Mouse (Mus musculus) kidney, adult 11 months (tissue): ENCODE data around the gene Adap2.
"Not testable (repeated sequence)": the region's sequence is repeated elsewhere in the genome, so short reads cannot be mapped to it uniquely, and the experiment has no call there.

Experiments
- DNase-seq: peaks from one replicate; pipeline ENCODE4 v3.0.0; 2022

The Adap2 gene

DNA sequence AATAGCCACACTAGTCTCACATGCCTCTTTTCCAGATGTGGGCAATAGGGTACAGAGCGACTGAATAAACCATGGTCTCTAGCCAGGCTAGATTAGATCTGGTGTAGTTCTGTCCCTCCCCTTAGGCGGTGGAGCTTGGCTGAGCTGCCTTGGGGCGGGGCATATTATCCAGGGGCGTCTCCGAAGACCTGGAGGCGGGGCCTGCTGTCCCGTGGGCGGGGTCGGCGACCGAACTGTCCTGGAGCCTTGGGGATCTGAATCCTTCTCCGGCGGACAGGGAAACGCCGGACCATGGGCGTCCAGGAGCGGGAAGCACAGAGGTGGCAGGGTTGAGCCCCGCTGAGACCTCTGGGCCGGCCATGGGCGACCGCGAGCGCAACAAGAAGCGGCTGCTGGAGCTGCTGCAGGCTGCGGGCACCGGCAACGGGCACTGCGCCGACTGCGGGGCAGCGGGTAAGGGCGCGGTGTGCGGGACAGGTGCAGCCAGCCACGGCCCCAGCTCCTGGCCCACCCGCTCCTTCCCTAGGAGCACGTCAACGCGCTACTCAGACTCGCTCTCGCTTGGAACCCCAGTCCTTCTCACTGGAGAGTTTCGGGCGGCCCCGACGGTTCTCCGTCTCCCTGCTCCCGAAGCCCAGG lies at the start of gene Adap2:
TSS of gene Adap2 (plus strand) at position 249 of the 639 bp plus-strand sequence.
- DNase-seq = peak; percentile 94

DNA sequence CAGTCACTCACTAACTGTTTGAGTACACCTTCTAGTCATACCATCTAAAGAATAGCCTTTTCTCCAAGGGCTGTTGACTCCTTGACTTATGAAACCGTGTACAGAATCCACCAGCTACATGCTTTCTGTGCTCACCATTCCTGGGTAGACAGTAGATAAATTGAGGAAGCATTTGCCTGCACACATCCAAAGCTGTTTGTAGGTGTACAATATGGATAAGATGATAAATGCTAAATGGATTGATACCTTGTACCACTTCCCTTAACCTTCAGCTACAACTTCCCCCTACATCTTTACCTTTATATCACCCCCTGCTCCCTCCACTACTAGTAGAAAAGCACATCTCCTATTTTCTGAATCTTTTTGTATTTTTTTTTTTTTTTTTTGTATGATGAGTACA lies 49.5 kb upstream of the Adap2 start:
- DNase-seq = no peak

DNA sequence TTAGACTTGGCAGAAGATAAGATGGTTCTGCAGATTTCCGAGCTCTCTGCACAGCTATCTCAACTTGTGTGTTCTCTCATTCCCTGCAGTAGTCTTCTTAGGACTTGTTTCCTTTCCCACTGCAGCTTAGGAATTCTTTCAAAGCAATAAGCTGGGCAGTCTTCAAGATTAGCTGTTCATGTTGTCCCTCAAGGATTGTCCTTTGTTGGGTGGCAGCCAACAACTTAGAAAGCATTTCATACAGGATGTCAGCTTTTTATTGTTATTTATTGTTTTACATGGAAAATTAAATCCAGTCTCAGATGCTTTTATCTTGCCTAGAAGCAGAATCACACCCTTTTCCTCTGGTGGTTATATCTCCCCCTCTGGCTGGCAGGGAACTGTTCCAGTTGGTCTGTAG lies 37.5 kb upstream of the Adap2 start:
- DNase-seq = no peak

DNA sequence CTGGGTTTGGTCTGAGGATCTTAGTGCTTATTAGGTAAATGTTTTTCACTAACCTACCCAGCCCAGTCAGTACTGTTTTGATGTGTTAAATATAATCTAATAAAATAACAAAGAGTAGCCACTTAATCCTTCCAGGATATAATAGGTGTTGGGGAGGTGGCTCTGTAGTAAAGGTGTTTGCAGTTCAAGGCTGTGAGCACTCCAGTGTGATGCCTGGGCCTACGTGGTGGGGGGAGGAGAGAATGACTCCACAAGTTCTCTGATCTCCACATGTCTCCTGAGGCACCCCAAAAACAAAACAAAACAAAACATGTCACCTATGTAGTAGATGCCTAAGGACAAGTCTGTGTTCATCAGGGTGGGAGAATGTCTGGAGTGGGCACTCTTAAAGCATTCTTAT lies 21.9 kb upstream of the Adap2 start:
- no peak for DNase-seq

DNA sequence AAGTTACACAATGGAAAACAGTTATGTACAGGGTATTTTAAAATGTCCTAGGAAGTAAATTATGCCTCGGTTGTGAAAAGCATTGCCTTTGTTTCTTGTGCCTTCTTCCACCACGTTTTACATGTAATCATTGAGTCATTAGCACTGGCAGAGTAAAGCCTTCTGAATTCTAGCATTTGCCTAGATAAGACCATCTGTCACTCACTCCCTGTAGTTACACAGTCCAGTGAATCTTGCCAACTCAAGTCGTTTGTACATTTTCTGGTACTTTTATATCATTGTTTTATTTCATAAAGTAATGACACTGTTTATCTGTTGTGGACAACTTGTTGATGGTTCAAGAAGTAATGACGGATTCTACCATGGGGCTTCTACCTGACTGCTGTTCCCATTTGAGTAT lies 19.2 kb upstream of the Adap2 start:
- DNase-seq = no peak

DNA sequence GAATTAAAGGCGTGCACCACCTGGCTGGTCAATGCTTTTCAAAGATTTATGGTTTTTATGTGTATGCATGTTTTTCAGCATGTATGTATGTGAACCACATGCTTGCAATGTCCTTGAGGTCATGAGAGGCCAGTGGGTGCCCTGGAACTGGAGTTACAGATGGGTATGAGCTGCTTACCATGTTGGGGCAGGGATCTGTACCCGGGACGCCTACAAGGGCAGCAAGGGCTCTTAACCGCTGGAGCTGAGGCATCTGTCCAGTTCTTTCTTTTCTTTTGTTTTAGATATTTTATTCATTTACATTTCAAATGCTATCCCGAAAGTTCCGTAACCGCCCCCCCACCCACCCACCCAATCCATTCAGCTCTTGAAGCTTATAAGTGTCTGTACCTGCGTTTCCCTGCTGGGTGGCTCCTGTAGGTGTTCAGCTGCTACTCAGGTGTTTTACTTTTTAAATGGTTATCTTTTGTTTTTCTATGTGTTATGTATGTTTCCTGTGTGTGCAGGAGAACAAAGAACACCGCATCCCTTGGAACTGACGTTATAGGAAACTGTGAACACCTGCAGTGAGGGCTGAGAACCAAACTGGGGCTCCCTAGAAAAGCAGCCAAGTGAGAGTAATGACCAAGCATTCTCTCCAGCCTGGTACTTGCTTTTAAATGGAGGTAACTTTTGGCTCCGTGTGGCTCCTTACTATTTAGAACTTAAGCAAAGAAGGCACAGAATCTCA lies 17.8 kb upstream of the Adap2 start:
- no peak for DNase-seq

DNA sequence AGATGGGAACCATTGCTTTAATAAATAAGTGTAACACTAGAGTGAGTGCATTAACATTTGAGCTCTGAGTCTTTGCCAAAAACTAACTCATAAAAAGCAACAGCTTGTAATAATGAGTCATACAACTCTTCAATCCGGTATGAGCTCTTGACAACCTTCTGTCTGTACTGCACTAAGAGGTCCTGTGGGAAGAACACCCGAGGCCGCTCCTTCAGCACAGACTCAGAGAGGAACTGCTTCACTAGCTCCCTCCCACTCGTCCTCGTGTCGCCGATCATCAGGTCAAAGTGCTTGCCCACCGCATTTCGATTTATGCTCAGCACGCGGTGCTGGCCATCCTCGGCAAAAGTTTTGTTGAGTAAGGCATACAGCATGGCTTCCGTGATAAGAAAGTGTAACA lies 17.1 kb upstream of the Adap2 start:
- DNase-seq = no peak

DNA sequence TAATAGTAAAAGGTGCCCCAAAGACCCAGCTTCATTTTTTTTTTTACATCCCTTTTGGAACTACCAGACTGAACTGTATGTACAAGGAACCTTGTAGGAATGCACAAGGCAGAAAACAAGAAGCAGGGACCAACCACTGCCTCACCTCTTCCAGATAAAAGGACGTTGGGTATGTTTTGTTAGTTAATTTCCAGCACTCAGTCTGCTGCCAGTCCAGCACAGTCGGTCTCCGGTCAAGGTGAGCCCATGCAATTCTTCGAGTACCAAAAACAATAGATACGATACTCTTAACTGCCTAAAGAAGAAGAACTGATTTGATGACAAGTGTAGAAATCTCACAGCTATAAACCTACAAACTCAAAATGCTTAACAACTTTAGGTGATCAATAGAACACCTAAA lies 16.1 kb upstream of the Adap2 start:
- DNase-seq = no peak

DNA sequence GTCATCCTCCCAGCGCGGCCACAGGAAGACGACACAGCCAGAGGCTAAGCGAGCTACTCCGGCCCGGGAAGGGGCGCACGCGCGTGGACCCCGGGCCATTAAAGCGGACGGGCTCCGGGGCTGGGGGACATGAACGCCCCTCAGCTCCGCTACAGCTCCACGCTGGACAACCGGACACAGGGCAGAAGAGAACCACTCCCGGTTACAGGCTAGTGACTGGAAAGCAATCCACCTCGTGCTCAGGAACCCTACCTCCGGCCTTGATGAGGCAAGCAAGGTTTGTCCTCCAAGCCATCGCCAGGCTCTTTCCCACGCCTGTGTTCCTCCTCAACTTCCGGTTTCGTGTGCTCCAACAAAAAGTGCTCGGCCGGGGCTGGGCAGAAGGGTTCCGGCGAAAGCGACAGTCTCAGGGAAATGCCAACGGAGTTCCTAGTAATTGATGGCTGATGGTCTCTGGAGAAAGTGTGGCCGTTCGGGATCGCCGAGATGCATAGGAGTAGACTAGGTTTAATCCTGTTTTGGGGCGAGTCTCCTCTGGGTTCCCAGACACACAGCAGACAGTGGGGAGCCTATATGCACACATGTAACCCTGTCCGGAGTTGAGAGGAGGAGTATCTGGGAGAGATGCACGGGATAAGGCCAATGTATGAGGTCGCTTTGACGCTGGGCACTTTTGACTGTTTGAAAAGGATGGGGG lies 11.9 kb upstream of the Adap2 start, which contains the start of gene Tefm:
TSS of gene Tefm (minus strand) at position 351 of the 697 bp plus-strand sequence.
- peak; percentile 75 for DNase-seq

DNA sequence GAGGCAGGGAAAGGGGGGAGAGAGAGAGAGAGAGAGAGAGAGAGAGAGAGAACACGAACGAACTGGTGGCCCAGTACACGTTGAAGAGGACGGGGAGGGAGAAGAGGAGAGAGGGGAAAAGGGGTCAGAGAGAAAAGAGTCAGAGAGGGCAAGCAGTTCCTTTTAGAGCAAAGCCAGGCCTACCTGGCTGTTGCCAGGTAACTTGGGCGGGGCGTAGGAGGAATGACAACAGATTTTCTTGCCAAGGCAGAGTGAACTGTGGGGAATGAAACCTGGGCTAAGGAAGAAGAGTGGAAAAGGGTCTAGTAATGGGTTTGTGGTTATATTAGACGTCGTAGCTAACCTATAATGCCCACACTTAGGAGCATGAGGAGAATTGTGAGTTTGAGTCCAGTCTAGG lies 11.0 kb upstream of the Adap2 start:
- no peak for DNase-seq

DNA sequence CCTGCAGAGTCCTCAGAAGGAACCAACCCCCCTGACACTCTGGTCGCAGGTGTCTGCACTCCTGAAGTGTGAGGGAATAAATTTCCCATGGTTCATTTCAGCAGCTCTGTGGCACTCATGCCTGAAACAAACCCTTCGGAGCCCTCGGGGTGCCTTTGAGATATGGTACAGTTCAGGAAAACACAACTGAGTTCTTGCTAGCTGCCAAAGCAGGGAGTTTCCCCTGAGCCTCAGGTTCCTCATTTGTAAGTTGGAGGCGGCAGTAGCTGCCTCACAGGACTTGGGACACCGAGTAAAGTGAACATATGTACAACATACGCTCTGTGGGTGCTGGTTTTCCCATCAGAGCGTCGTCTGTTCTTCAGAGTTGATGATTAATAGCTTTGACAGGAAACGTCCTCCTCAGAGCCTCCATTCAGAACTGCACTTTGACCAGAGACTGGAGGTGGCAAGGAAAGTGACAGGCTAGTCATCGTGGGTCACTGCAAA lies 8.1 kb upstream of the Adap2 start:
- peak; percentile 53 for DNase-seq

DNA sequence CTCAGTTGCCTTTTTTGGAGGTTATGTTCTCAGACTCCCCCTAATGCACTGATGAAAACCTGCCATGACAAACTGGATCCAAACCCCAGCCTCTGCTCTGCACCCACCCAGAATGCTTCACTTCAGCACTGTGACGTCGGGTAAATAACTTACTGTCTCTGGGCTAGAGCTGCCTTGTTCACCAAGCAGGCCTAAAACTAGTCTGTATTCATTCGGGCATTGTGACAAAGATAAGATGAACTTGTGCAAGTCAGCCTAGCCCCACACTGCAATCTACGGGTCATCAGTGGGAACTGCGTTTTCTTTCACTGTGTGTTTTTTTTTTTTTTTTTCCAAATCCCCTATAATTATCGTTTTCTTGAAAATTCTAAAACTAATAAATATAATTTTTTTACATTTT lies 6.2 kb upstream of the Adap2 start:
- DNase-seq = no peak

DNA sequence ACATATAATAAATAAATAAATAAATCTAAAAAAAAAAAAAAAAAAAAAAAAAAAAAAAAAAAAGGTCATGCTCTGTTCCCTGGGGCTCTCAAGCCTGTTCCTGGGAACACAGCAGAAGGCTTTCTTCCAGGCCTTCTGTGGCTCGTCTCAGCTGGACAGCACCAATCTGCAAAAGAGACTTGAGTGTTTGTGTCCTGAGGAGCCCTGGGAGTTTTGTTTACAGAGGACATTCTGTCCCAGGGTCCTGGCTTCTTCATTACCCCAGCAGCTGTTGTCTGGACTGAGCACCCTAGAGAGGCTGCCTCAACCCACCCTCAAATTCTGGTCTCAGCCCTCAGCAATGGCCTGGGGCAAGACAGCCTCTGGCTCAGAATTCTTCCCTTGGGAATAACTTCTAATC lies 5.6 kb upstream of the Adap2 start:
- peak; percentile 67 for DNase-seq

DNA sequence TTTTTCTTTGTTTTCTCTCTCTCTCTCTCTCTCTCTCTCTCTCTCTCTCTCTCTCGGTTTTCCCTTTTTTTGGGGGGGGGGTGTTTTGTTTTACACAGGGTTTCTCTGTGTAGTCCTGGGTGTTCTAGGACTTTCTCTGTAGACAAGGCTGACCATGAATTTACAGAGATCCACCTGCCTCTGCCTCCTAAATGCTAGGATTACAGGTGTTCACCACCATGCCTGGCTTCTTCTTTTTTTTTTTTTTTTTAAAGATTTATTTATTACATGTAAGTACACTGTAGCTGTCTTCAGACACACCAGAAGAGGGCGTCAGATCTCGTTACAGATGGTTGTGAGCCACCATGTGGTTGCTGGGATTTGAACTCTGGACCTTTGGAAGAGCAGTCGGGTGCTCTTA lies 4.9 kb upstream of the Adap2 start:
- DNase-seq = not testable (repeated sequence)

DNA sequence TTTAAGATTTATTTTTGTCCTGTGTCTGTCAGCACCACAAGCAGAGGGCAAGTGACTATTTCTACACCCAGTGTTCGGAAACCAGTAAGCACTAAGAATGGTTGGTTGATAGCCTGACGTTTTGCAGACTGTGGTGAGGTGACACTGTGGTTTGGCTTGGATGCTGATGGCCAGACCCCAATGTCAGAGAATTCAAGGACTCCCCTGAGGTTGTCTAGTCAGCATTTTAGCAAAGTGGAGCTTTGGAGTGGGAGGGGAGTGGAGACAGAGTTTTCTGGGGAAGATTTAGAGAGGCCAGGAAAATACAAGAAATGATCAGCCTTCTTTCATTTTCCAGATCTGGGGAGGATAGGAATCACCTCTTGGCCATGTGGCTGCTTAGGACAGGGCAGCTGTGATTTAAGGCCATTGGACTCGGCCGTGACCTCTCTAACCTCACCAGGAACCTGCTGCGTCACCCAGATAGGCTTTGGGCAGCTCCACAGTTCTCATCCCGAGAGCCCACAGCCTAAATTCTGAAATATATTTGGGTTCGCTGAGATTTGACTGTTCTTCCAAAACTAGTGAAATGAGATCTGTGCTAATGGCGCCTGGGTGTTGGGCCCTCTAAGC lies 4.4 kb upstream of the Adap2 start:
- DNase-seq = peak; percentile 39

DNA sequence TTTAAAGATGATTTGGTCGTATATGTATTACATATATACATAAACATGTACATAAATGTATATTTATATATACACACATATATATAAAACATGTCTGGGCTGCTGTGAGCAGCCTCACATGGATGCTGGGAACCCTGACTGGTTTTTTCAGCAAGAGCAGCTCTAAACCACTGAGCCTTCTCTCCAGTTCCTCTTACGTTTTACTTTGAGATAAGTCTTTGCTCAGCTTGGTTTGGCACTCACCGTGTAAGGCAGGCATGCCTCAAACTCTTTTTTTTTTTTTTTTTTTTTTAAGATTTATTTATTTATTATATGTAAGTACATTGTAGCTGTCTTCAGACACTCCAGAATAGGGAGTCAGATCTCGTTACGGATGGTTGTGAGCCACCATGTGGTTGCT lies 3.3 kb upstream of the Adap2 start:
- DNase-seq = no peak

DNA sequence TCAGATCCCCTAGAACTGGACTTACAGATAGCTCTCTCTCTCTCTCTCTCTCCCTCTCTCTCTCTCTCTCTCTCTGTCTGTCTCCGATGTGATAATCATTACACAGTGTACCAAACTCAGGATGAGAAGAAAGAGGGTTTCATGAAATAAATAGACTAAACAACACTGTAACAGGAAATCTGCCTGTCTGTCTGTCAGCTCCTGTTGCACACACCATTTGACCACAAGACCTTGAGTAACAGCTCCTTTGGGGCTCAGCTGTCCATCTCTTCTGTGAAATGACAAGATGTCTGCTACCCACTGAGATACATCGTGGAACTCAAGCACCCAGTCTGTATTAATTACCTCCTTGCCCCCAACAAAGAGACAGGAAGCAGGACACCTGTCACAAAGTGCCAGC lies 2.4 kb upstream of the Adap2 start:
- DNase-seq = peak; percentile 1

DNA sequence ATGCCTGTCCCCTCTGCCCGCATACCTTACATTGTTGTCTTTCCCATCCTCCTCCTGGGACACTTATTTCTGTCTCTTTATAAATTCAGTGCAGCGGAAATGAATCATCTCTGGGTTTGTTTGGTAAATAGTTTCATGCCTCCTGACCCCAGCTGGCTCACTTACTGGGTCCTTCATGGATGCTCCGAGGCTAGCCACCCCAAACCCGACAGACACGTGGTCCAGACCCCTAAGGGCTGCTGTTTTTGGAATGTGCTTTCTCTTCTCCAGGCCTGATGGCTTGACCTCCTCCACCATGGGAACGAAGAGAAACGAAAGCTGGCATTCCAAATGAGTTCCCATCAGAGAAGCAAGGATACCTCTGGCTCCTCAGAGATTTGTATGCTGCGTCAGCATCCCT lies 1.5 kb upstream of the Adap2 start:
- DNase-seq = peak; percentile 52

DNA sequence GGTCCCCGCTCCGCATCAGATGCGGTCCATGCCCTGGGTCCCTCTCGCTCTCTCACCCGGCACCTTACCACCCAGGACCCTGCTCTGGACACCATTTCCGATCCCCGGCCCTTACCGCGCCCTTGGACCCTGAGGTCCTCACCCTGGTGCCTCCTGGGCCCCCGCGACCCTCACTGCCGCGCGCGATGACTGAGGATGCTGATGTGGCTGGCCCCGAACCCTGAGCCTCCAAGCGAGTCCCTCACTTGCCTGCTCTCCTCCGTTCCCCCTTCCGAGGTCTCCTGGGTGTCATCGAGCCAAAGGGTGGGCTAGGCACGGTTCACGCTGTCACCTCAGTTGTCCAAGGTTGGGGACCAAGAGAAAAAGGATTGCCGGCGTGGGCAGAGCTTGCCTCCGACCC lies 596 bp downstream of the Adap2 start:
- no peak for DNase-seq

DNA sequence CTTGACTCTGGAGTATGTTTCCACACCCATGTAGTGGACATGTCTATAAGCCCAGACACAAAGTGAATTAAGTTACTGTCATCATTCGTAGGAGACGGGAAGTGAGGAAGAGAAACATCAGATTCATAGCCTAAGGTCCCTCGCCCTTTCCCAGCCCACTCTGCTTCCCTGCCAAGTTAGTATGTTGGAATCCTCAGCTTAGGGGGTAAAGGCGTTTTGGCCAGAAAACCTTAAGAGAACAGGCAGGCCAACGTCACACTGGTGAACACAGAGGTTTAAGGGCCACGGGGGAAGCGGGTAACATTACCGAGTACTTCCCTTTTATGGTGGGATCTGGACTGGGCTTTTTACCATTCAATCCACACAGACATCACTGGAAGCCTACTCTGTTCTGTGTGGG lies 1.6 kb downstream of the Adap2 start:
- DNase-seq = no peak

DNA sequence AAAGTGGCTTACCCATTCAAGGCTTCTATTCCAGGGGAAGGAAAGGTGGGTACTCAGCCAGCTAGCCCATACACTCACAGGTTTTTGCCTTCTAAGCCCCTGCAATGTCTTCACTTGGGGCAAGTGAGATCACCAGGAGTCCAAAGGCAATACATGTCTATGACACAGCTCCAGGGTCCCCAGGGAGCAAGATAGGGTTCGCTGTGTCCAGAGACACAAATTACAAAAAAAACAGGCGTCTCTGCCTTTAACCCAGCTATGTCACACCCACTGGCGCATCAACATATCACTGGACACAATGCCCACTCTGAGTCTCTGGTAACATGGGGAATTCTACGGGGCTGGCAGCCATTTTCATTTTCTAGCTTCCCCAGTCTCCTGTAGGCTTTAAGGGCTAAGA lies 2.1 kb downstream of the Adap2 start:
- no peak for DNase-seq

DNA sequence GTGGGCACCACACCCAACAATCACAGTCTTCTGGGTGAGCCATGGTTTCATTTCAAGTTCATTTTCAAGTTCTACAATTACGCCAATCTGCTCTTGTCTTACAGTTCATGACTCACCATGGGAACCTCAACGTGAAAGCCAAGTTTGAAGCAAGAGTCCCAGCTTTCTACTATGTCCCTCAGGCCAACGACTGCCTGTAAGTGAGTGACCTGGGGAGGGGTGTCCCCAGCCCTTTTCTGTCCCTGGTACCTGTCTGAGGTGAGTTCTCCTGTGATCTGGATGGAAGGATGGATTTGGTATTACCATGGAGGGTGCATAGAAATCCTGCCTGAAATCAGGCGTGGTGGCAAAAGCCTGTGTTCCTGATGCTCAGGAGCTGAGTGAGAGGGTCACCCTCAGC lies 2.9 kb downstream of the Adap2 start:
- DNase-seq = no peak

DNA sequence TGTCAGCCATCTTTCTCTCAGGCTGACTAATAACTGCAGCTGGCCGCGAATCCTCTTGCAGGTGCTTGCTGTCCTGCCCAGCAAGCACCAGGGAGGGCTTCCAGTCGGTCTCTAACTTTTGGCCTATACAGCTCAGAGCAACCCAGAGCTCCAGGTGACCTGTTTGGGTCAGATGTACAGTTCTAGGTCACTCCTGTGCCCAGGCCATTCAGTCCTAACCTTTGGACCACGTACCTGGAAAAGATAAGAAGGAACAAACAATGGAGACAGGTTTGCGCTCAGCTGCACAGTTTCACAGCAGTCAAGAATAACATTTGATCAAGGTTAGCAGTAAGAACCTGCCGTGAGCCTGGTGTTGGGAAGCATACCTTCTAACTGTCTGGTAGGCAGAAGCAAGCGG lies 5.1 kb downstream of the Adap2 start:
- no peak for DNase-seq

DNA sequence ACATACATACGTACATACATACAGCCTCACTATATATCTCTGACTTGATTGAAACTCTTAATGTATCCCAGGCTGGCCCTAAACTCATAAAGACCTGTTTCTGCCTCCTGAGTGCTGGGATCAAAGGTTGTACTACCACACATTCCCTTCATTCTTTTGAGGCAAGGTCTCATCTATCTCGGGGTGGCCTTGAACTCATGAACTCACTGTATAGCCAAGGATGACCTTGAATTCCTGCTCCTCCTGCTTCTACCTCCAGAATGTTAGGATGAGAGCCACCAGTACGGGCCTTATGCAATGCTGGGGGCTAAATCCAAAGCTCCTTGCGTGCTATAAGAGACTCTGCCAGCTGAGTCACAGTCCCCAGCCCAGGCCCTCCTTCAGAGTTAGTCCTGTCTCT lies 7.1 kb downstream of the Adap2 start:
- no peak for DNase-seq
